Mouse (Mus musculus) CH12.LX (cell line): Measurements from ENCODE around the gene Mcam. TPM values are rescaled to one million over a fixed set of nuclear protein-coding genes. Genes with fewer than 3 reads are reported as not detected.
A peak's percentile ranks its signal among the peaks of the same experiment; 100 is the strongest.

Source experiments
- DNase-seq: peaks from one replicate; pipeline ENCODE4 v3.0.0-alpha.2; 2013; ENCODE audit errors: extremely low read depth
- H3K27ac ChIP-seq: 2 replicates; pipeline ENCODE4 v1.5.1; 2012; ENCODE audit warnings: low read depth, mild to moderate bottlenecking, control low read depth, moderate library complexity; ENCODE audit not compliant: insufficient read depth
- H3K27me3 ChIP-seq: replicated peaks from 2 replicates; pipeline ENCODE3; 2012; ENCODE audit warnings: inconsistent platforms
- H3K36me3 ChIP-seq, 2 experiments: replicated peaks in 1 of 2; 2 replicates each; pipeline versions ENCODE3 to v1.6.1; 2012; ENCODE audit warnings: inconsistent platforms in 1 of 2, low read length in 1 of 2, mild to moderate bottlenecking in 1 of 2, mixed read lengths in 1 of 2, moderate library complexity in 1 of 2; ENCODE audit not compliant: control insufficient read depth in 1 of 2, insufficient read depth in 1 of 2
- H3K4me1 ChIP-seq, 2 experiments: 2 replicates each; pipeline ENCODE4 v1.6.1; 2012; ENCODE audit warnings: inconsistent platforms in 1 of 2, moderate library complexity in 1 of 2; ENCODE audit not compliant: insufficient read depth in 2 of 2, control insufficient read depth in 1 of 2
- H3K4me2 ChIP-seq: 2 replicates; pipeline ENCODE4 v1.6.1; 2012; ENCODE audit warnings: low read depth, mild to moderate bottlenecking, control low read depth; ENCODE audit not compliant: poor library complexity, insufficient read depth, severe bottlenecking
- H3K4me3 ChIP-seq, 3 experiments: fragments of 150-350 bp in 1 of 3; sonication (generic) in 1 of 3; replicated peaks in 1 of 3; 2 replicates each; pipeline versions ENCODE3 to v1.5.1; 2011 to 2012; ENCODE audit warnings: low read depth in 2 of 3, low read length in 2 of 3, mild to moderate bottlenecking in 2 of 3, moderate library complexity in 2 of 3, control low read depth in 1 of 3, improper control_type of control experiment in 1 of 3, inconsistent platforms in 1 of 3, mixed read lengths in 1 of 3; ENCODE audit not compliant: poor library complexity in 1 of 3
- H3K79me2 ChIP-seq: replicated peaks from 2 replicates; pipeline ENCODE4 v1.6.1; 2012; ENCODE audit warnings: mild to moderate bottlenecking, moderate library complexity; ENCODE audit not compliant: control insufficient read depth, poor library complexity, insufficient read depth, severe bottlenecking; ENCODE audit errors: extremely low read depth
- H3K9ac ChIP-seq: 2 replicates; pipeline ENCODE4 v1.6.1; 2012; ENCODE audit warnings: low read depth, mild to moderate bottlenecking, control low read depth, moderate library complexity; ENCODE audit not compliant: insufficient read depth
- H3K9me3 ChIP-seq: replicated peaks from 2 replicates; pipeline ENCODE3; 2012; ENCODE audit warnings: low read length, inconsistent platforms, mixed read lengths
- CHD1 ChIP-seq: IDR thresholded peaks from 2 replicates; pipeline ENCODE4 v1.6.1; 2012; ENCODE audit warnings: low read depth, low read length, improper control_type of control experiment, inconsistent platforms
- CHD2 ChIP-seq: IDR thresholded peaks from 2 replicates; pipeline ENCODE4 v1.6.1; 2011; ENCODE audit warnings: low read length, improper control_type of control experiment
- CTCF ChIP-seq, 2 experiments: IDR thresholded peaks in 1 of 2; conservative IDR thresholded peaks in 1 of 2; 2 replicates each; pipeline ENCODE4 v1.5.1; 2011 to 2012; ENCODE audit warnings: low read depth in 2 of 2, low read length in 2 of 2, improper control_type of control experiment in 1 of 2, inconsistent platforms in 1 of 2, mild to moderate bottlenecking in 1 of 2, moderate library complexity in 1 of 2
- E2F4 ChIP-seq: IDR thresholded peaks from 2 replicates; pipeline ENCODE4 v1.6.1; 2011; ENCODE audit warnings: low read depth, low read length, improper control_type of control experiment; ENCODE audit not compliant: insufficient replicate concordance
- ELF1 ChIP-seq: IDR thresholded peaks from 2 replicates; pipeline ENCODE4 v1.6.1; 2014; ENCODE audit warnings: low read depth, mild to moderate bottlenecking, inconsistent platforms, low read length, improper control_type of control experiment
- ETS1 ChIP-seq: conservative IDR thresholded peaks from 2 replicates; pipeline ENCODE4 v1.6.1; 2012; ENCODE audit warnings: low read depth, mild to moderate bottlenecking, inconsistent platforms, low read length, improper control_type of control experiment, moderate library complexity
- IRF4 ChIP-seq: IDR thresholded peaks from 2 replicates; pipeline ENCODE4 v1.6.1; 2014; ENCODE audit warnings: low read depth, mild to moderate bottlenecking, inconsistent platforms, low read length, improper control_type of control experiment
- JUN ChIP-seq: IDR thresholded peaks from 2 replicates; pipeline ENCODE4 v1.6.1; 2011; ENCODE audit warnings: low read depth, mild to moderate bottlenecking, low read length, improper control_type of control experiment, moderate library complexity; ENCODE audit not compliant: insufficient read depth
- MAFK ChIP-seq: IDR thresholded peaks from 2 replicates; pipeline ENCODE4 v1.6.1; 2011; ENCODE audit warnings: low read length, improper control_type of control experiment; ENCODE audit not compliant: insufficient replicate concordance
- MAZ ChIP-seq: IDR thresholded peaks from 2 replicates; pipeline ENCODE4 v1.6.1; 2012; ENCODE audit warnings: low read depth, mild to moderate bottlenecking, inconsistent platforms, low read length, improper control_type of control experiment, moderate library complexity
- MEF2A ChIP-seq: IDR thresholded peaks from 2 replicates; pipeline ENCODE4 v1.6.1; 2014; ENCODE audit warnings: low read depth, mild to moderate bottlenecking, inconsistent platforms, low read length, improper control_type of control experiment, borderline replicate concordance
- MXI1 ChIP-seq: IDR thresholded peaks from 2 replicates; pipeline ENCODE4 v1.6.1; 2011; ENCODE audit warnings: mild to moderate bottlenecking, low read depth, low read length, improper control_type of control experiment
- POLR2AphosphoS2 ChIP-seq: IDR thresholded peaks from 2 replicates; pipeline ENCODE4 v1.6.1; 2011; ENCODE audit warnings: low read depth, low read length, improper control_type of control experiment
- RAD21 ChIP-seq: IDR thresholded peaks from 2 replicates; pipeline ENCODE4 v1.6.1; 2011; ENCODE audit warnings: low read depth, mild to moderate bottlenecking, low read length, improper control_type of control experiment, moderate library complexity
- TCF12 ChIP-seq: IDR thresholded peaks from 2 replicates; pipeline ENCODE4 v1.6.1; 2014; ENCODE audit warnings: low read depth, mild to moderate bottlenecking, inconsistent platforms, low read length, improper control_type of control experiment
- USF2 ChIP-seq: conservative IDR thresholded peaks from 2 replicates; pipeline ENCODE4 v1.6.1; 2011; ENCODE audit warnings: low read depth, low read length, improper control_type of control experiment
- ZKSCAN1 ChIP-seq: IDR thresholded peaks from 2 replicates; pipeline ENCODE4 v1.6.1; 2012; ENCODE audit warnings: low read depth, inconsistent platforms, low read length, improper control_type of control experiment, borderline replicate concordance
- ZNF384 ChIP-seq: IDR thresholded peaks from 2 replicates; pipeline ENCODE4 v1.6.1; 2012; ENCODE audit warnings: low read depth, low read length, improper control_type of control experiment, inconsistent platforms
- dilution Hi-C: fragments of 300-500 bp; cut with MboI; formaldehyde crosslinking; loops from 2 replicates; pipeline ENCODE4 v1.14.3; 2020; ENCODE audit warnings: low sequenced_read_pairs; ENCODE audit not compliant: extremely low pct_unique_long_range_greater_than_20kb, extremely low pct_ligation_motif_present
- in situ Hi-C: fragments of 300-500 bp; cut with MboI; formaldehyde crosslinking; loops from 3 replicates; pipeline ENCODE4 v1.14.3; 2019; ENCODE audit warnings: low sequenced_read_pairs, low pct_ligation_motif_present, low pct_unique_long_range_greater_than_20kb, mixed read lengths
- polyA plus RNA-seq: library from polyadenylated mRNA; unstranded; fragments of >175 nt; gene quantifications from 2 replicates; pipeline ENCODE4 v1.2.1, GENCODE M21; 2012; ENCODE audit warnings: low read depth; ENCODE audit not compliant: insufficient read length
- total RNA-seq, 2 experiments: library from RNA; depleted of rRNA; stranded (reverse); fragments of 300-350 nt in 1 of 2; fragments of >200 nt in 1 of 2; gene quantifications; 2 replicates each; pipeline ENCODE4 v1.2.3; 2012 to 2014

Gene Mcam
- total and polyA plus RNA-seq, 3 experiments = 0.40 to 0.98 (median 0.56) TPM

- Histone ChIP-seq H3K27ac (no peak overlapping the region), H3K4me2 (peak overlapping the region; percentile 63), H3K9me3 (no peaks in the 10 kb centered on the region)
- no peak for TF ChIP-seq ELF1
- TF ChIP-seq POLR2AphosphoS2 = no peak
- no peak for TF ChIP-seq CHD1
- TF ChIP-seq MXI1 = no peak
- TF ChIP-seq TCF12 = no peak
- TF ChIP-seq JUN = no peak
- no peak for TF ChIP-seq MAZ
- no peak for TF ChIP-seq MEF2A
- no peak for TF ChIP-seq E2F4
- TF ChIP-seq IRF4 = no peak
- no peak for TF ChIP-seq USF2
- TF ChIP-seq, all 38 proteins: peak for 0
- no peaks in the 10 kb centered on the region for H3K36me3 ChIP-seq
- DNase-seq = no peak
- peaks cover 56% of the 10 kb centered on the region for H3K27me3 ChIP-seq
- peaks cover 19 to 57% of the 10 kb centered on the region in 2 experiments for H3K4me1 ChIP-seq
- peak overlapping the region; percentile 42; the same call in 1 of the 2 replicates for H3K9ac ChIP-seq
- dilution Hi-C loops (no loop called here), in situ Hi-C loops (no loop called here)
- H3K79me2 ChIP-seq = no peaks in the 10 kb centered on the region
- H3K4me3 ChIP-seq = peak overlapping the region; percentile 17 to 62 (median 46)
Measured at GRCm38 (mm10) chr9:44085276-44085675, 49.0 kb upstream of the Mcam start.

- peaks cover 0 to 2% of the 10 kb centered on the region in 2 experiments for H3K36me3 ChIP-seq
- in situ Hi-C loops (no loop called here), dilution Hi-C loops (no loop called here)
- no peak overlapping the region for H3K9ac ChIP-seq
- H3K79me2 ChIP-seq = no peaks in the 10 kb centered on the region
- no peak overlapping the region for H3K27ac ChIP-seq
- no peak overlapping the region for H3K4me2 ChIP-seq
- no peak for DNase-seq
- H3K4me1 ChIP-seq = peaks cover 19 to 57% of the 10 kb centered on the region in 2 experiments
- no peak overlapping the region for H3K4me3 ChIP-seq
- no peak for TF ChIP-seq CHD2
- TF ChIP-seq JUN = no peak
- TF ChIP-seq USF2 = no peak
- TF ChIP-seq ZKSCAN1 = no peak
- no peak for TF ChIP-seq RAD21
- TF ChIP-seq ETS1 = no peak
- no peak for TF ChIP-seq MAFK
- TF ChIP-seq ZNF384 = no peak
- TF ChIP-seq CTCF (conservative IDR thresholded peaks at IDR 0.05 in 1 of 2, IDR thresholded peaks at IDR 0.05 in 1 of 2; ENCODE audit: low read depth in 2 of 2, low read length in 2 of 2) = no peak
- H3K27me3 ChIP-seq = peaks cover 50% of the 10 kb centered on the region
- H3K9me3 ChIP-seq = no peaks in the 10 kb centered on the region
Measured at GRCm38 (mm10) chr9:44085741-44086665, 48.3 kb upstream of the Mcam start.
